Mouse (Mus musculus) skeletal muscle tissue, adult 2 months (tissue): ENCODE results near the gene Ggt7.
"Not testable (repeated sequence)": the region's sequence is repeated elsewhere in the genome, so short reads cannot be mapped to it uniquely, and the experiment has no call there.

Experiments
- DNase-seq: peaks from one replicate; pipeline ENCODE4 v3.0.0-alpha.2; 2012; ENCODE audit warnings: low read depth, low spot score

Ggt7 gene

GRCm38 (mm10) chr2:155507721-155508470 is 10.1 kb downstream of the Ggt7 start:
- DNase-seq: no peak

DNA sequence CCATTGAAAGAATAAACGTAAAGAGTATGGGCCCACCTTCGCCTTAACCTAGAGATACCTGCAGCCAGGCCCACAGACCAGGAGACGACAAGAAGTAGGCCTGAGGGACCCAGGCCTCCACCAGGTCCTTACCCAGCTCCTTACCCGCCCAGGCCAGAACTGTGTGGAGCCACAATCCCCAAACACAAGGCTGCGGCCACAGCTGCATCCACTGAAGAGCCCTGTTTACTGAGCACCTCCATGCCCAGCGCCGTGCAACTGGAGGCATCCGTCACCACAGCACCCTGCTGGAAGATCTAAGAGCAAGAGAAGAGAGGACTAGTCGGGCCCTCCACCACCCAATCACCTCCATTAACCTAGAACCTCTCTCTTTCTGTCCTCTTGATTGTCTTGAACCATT is 12.2 kb downstream of the Ggt7 start:
- no peak for DNase-seq

GRCm38 (mm10) chr2:155504440-155505355 is 13.3 kb downstream of the Ggt7 start:
- peak; percentile 41 for DNase-seq

DNA sequence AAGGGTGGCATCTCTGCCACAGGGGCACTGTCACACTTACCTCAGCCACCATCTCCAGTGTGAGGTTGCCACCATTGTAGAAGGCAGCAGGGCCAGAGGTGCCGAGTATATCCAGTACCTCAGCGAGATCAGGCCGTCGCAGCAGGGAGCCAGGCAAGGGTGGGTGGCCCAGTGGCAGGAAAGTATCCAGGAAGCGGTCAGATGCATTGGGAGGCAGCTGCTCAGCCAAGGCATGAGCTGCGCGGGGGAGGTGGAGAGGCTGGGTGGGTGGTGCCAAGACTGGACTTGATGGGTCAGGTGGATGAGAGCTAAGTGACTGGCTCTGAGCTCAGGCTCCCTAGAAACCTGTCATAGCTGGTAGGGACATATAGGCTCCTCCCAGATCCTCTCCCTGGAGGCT is 15.4 kb downstream of the Ggt7 start:
- DNase-seq: no peak

- no peak for DNase-seq
Observed at GRCm38 (mm10) chr2:155490998-155491397, 27.0 kb downstream of the Ggt7 start.

- peak; percentile 40 for DNase-seq
Observed at GRCm38 (mm10) chr2:155482021-155482420, 36.0 kb downstream of the Ggt7 start.

DNA sequence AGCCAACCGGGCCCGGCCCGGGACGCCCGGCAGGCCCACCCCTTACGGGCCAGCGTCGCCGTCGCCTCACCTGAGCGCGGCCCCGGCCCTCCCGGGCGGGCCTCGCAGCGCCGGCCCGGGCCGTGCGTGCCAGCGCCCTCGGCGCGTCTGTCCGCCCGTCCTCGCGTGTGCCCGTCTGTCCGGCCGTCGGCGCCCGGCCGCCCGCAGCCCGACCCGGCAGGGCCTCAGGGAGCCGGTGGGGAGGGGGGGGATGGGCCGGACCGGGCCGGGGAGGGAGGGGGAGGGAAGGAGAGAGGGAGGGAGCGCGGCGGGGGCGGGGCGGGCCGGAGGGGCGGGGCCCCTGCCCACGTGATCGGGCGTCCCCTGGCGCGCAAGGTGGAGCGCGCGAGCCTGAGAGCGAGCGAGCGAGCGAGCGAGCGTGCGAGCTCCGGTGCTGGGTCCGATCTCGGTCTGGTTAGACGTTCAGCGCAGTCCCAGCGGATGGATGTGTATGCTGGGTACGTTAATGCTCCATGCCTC is 44.4 kb downstream of the Ggt7 start, which contains the start of gene Ncoa6:
Gene Ncoa6, minus strand, starts transcription at position 325 of the 519 bp plus-strand sequence.
- peak; percentile 62 for DNase-seq

DNA sequence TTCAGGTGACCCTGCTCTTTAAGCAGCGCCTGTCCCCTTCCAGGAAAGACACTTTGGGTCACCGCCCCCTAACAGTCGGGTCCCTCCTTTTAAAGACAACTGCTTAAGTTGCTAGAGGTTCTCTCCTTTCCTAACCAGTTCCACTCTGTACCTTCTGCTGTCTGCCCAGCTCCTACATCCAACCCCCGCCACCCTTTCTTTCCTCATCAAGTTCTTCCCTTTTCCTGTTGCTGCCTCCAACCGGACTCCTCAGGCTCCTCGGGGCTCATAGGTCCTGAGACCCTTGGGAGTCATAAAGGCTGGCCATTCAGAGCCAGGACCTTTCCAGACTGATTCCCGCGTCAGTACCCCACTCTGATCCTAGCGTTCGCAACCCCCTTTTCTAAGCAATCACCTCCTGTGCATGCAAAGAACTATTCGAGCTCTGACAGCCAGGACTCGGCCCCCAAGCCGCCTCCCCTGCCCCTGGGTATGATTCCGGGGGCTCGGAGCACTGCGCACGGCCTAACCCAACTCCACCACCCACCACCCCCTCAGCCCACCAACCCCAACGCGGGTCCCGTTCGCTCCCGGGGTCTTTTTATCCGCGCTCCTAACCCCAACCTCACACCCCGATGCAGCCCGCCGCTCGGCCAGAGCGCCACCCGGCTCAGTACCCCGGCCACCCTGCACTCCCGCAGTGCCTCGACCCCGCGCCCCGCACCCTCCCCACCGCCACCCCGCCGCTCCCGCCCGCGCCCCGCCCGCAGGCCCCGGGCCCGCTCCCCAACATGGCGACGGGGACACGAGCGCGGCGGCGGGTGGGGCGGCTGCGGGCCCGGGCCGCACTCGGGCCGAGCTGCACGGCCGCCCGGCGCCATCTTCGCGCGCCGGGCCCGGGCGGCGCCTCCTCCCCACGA is 45.1 kb downstream of the Ggt7 start:
- DNase-seq: peak; percentile 59

GRCm38 (mm10) chr2:155466861-155467260 is 51.2 kb downstream of the Ggt7 start:
- no peak for DNase-seq

GRCm38 (mm10) chr2:155453591-155453990 is 64.4 kb downstream of the Ggt7 start:
- no peak for DNase-seq

DNA sequence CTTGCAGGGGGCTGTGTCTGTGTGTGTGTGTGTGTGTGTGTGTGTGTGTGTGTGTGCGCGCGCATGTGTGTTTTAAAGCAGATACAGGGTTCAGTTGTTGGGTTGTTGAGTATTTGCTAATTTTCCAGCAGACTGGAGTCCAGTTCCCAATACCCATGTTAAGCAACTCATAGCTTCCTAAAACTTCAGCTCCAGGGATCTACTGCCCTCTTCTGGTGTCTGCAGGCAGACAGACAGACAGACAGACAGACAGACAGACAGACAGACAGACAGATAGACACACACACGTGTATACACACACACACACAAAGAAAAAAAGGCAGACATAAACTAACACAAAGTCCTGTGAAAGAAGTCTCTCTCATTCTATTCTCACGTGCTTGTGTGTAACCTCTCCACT is 66.8 kb downstream of the Ggt7 start:
- no peak for DNase-seq

GRCm38 (mm10) chr2:155447906-155448305 is 70.1 kb downstream of the Ggt7 start:
- not testable (repeated sequence) for DNase-seq

DNA sequence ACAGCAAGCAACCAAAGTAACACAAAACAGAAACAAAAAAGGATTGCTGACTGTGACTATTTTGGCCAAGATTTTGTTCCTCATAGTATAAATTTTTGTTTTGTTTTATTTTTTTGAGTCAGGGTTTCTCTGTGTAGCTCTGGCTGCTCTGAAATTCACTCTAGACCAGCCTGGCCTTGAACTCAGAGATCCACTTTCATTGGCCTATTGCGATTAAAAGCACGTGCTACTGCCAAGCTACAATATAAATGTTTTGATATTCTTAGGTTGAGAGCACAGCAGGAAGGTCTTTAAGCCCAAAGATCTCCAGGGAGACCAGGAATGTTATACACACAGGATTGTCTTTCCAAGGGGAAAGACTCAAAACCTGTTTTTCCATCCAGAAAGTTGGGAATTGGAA is 74.6 kb downstream of the Ggt7 start:
- DNase-seq: no peak

- no peak for DNase-seq
Observed at GRCm38 (mm10) chr2:155442916-155443315, 75.1 kb downstream of the Ggt7 start.
